Mouse (Mus musculus): ENCODE results near the gene Jag2.

Gene Jag2

DNA sequence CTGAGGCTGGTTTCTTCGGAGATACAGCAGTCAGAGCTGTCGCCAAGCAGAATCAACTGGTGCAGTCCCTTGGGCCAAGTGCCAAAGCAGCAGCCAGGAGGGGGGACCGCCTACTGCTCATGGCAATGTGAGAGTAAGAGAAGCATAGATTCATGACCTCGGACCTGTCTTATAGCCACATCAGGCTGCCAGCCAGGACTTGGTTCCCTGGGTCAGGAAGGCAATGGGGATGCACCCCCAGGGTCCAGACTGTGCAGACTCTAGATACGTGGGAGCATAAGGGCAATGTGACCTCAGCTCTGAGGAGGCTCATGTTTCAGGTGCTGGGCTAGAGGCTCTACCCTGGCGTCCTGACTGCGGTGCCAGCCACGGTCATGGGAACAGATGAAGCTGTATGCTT, 25.6 kb downstream of the Jag2 start:
- no peak for DNase-seq (ENCODE audit: low spot score in 2 of 2)

DNA sequence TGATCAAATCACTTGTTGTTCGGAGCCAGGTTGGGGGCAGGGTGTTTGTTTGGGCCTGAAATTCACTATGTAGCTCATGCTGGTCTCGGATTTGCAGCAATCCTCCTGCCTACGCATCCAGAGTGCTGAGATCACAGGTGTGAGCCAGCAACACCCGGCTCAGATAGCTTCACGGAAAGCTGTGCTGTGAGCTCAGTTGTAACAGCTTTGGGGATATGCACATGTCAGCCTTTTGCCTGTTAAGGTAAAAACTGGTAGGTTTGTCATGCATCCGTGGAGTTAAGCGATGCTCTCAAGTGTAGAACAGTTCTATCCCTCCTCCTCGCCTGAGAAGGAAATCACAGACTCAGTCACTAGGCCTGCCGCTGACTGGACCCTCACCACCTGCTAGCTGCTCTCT, 28.9 kb downstream of the Jag2 start:
- no peak for DNase-seq (ENCODE audit: low spot score in 2 of 2)

DNA sequence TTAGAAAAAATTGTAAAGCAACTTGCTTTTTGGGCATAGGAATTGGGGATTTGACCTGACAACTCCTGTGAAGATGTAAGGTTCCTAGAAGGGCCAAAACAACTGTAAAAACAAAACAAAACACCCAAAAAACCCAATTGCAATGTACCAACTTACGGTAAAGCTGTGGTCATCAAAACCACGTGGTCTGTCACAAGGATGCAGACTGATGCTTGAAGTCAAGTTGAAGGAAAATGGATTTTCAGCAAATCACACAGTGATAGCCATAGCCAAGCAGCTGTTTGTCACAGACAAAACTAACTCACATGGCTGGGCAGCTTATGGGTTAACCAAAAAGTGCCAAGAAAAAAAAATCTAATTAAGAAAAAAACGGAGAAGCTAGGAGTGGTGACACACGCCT, 30.6 kb downstream of the Jag2 start:
- no peak for DNase-seq (ENCODE audit: low spot score in 2 of 2)

DNA sequence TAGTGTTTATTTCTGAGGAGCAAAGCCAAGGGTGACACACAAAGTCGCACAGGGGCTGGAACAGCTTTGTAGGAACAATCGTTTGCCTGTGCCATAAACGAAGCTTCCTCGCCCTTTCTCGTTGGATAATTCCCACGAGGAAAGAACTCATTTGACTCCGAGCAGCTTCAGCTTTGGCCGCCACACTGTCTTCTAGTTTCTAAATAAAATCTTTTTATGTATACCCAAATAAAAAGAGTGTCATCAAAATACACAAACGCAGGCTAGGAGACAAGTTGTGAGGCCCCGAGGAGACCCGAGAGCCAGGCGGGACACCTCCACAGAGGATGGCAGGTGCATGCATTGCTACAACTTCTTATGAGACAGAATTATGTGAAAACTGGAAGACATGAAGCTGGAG, 31.2 kb downstream of the Jag2 start:
- no peak for DNase-seq (ENCODE audit: low spot score in 2 of 2)

DNA sequence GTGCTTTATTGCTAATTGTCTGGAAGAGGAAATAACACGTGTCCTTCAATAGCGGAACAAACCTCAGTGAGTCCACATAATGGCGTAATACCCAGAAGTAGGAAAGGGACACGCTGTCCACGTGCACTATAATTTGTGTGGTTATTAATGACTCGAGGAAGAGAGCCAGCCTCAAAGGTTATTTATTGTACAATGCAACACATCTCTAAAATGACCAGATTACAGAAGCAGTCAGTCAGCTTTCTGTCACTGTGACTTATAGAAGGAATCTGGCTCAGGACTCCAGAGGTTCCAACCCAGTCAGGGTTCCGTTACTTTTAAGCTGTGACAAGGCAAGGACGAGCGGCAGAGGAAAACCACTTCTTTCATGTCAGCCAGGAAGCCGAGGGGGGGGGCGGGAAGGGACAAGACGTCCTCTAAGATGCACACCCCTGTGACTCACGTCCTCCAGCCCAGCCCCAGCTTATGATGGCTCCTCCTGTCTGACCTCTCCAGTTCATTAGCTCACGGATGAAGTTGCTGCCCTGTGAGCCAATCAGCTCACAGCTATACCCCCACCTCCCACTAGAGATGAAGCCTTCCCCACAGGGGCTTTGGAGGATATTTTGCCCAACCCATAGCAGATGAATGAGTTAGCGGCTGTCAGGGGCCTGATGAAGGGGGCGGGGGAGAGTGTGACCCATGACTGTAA, 31.9 kb downstream of the Jag2 start:
- peak in 1 of 2 experiments; percentile 31 for DNase-seq (ENCODE audit: low spot score in 2 of 2)

- no peak for DNase-seq (ENCODE audit: low spot score in 2 of 2)
These were observed 34.6 kb downstream of the Jag2 start for GRCm38 (mm10) chr12:112894969-112895368.

- DNase-seq (ENCODE audit: low spot score in 2 of 2), result no peak
These were observed 35.2 kb downstream of the Jag2 start for GRCm38 (mm10) chr12:112894303-112894884.

- no peak for DNase-seq (ENCODE audit: low spot score in 2 of 2)
These were observed 44.1 kb downstream of the Jag2 start for GRCm38 (mm10) chr12:112885465-112885864.

DNA sequence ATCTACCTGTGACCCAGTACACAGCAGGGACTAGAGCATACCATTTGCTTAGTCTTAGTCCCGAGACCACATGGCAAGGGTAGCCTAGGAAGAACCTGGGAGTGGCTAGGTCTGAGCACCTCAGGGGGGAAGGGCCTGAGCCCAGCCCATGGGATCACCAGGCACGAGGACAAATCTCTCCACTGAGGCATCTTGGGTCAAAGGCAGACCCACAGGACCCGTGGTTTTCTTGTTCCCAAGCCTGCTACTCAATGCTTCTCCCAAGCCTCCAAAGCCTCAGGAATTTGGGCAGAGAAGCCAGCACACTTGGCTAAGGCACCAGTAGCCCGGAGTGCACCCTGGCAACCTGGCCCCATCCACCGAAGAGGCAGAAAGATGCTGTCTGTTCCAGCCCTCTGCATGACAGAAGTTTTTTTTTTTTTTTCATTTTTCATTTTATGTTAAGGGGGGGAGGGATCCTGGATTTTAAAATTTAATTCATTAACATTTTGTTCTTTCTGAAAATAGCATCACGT, 48.2 kb downstream of the Jag2 start:
- DNase-seq (ENCODE audit: low spot score in 2 of 2), result no peak

GRCm38 (mm10) chr12:112880661-112881060, 48.9 kb downstream of the Jag2 start:
- no peak for DNase-seq (ENCODE audit: low spot score in 2 of 2)

DNA sequence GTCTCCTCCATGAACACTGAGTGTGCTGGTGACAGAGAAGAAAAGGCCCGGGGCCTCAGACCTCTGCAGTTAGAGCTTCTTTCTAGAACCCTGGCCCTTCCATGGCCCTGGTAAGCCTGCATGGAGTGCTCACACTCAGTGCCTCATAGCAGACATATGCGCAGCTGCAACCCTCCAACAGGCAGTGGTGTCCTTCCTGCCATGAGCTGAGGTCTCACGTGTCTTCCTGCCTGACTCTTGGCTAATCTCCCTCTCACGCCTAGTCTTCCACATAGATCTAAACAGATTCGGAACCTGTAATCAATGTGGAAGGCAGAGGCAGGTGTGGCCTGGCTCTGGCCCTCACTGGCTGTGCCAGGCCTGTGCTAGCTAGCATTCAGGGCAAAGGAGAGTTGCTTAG, 49.8 kb downstream of the Jag2 start:
- DNase-seq (ENCODE audit: low spot score in 2 of 2), result no peak

DNA sequence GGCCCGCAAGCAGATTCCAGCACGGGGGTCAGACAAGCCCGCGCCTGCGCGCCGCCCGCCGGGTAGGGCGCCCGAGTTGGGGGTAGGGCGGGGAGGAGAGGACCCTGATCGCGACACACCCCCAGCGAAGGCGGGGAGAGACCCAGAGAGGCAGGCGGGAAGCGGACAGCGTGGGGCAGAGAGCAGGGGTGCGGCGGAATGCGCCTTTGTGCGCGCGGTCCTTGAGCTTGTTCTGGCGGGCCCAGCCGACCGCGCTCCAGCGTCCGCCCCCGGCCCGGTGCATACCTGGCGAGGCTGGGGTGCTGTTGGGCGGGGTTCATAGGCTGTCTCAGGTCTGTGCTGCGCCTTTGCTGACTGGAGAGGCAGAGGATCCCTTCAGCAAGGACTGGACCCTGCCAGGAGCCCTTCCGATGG, 52.0 kb downstream of the Jag2 start:
- no peak for DNase-seq (ENCODE audit: low spot score in 2 of 2)

GRCm38 (mm10) chr12:112877073-112877576, 52.5 kb downstream of the Jag2 start:
- DNase-seq (ENCODE audit: low spot score in 2 of 2), result no peak

GRCm38 (mm10) chr12:112876332-112877072, 53.1 kb downstream of the Jag2 start:
- DNase-seq (ENCODE audit: low spot score in 2 of 2), result no peak

GRCm38 (mm10) chr12:112875225-112876013, 54.2 kb downstream of the Jag2 start:
- DNase-seq (ENCODE audit: low spot score in 2 of 2), result peak; percentile 74 to 83

- no peak for DNase-seq (ENCODE audit: low spot score in 2 of 2)
These were observed 55.4 kb downstream of the Jag2 start for GRCm38 (mm10) chr12:112874199-112874598.

GRCm38 (mm10) chr12:112873452-112874190, 56.0 kb downstream of the Jag2 start:
- DNase-seq (ENCODE audit: low spot score in 2 of 2), result peak; percentile 73 to 81

- no peak for DNase-seq (ENCODE audit: low spot score in 2 of 2)
These were observed 56.6 kb downstream of the Jag2 start for GRCm38 (mm10) chr12:112872991-112873390.

- DNase-seq (ENCODE audit: low spot score in 2 of 2), result no peak
These were observed 58.3 kb downstream of the Jag2 start for GRCm38 (mm10) chr12:112871272-112871671.

- DNase-seq (ENCODE audit: low spot score in 2 of 2), result peak in 1 of 2 experiments; percentile 20
These were observed 58.8 kb downstream of the Jag2 start for GRCm38 (mm10) chr12:112870775-112871174.

DNA sequence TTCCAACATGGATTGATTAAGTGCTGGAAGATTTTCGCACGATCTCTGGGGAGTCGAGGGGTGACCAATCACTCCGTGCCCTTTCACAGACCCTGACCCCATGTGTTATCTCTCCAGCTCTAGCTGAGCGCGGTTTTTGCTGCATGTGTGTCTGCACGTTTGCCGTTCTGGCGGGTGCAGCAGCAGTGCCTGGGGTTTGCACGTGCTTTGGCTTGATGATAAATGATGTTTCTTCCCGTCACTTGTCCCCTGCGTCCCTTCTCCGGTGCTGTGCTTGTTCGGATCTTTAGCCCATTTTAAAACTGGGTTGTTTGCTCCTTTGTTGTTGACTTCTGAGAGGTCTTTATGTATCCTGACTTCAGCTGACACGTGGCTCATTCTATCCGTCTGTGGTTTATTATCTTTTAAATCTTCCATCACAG, 59.8 kb downstream of the Jag2 start:
- no peak for DNase-seq (ENCODE audit: low spot score in 2 of 2)

Measured in natural killer cell, adult 2 months (primary cell).